Mouse (Mus musculus): ENCODE measurements at regions not wholly inside any gene's neighbourhood (a gene's known extent, or its start where the extent isn't known, plus 50 kb on each side); places are given as distances from the start of the nearest gene placed in this dataset.

DNA sequence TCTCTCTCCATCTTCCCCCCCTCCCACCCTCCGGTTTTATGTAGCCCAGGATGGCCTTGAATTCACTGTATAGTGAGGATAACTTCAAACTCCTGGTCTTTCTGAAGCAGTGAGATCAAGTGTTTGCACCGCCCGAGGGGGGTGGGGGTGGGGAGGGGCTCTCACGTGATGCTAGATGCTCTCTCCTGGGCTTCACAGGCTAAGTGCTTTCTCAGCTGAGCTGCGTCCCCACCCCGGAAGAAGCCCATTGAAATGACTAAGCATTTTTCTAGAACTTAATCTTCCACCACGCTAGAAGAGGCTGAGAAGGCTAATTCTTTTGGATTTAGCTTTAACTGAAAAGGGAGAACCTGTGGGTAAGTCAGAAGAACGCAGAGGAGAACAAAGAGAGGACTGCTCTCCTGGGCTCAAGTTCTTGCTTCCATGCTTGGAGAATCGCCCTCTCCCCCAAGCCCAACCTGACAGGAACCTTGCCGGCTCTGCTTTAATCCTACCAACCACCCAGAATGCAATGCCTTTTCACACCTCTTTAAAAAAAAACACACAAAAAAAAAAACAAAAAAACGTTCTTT lies 79.7 kb downstream of the Bbs10 start:
- H3K4me2 ChIP-seq (replicated peaks; ENCODE audit: low read depth): no peak overlapping the region
- no peaks in the 10 kb centered on the region for H3K36me3 ChIP-seq (ENCODE audit: control insufficient read depth, insufficient read depth, low read length)
- no peaks in the 10 kb centered on the region for H3K4me1 ChIP-seq (replicated peaks; ENCODE audit: control insufficient read depth, insufficient read depth)
- H3K27ac ChIP-seq (replicated peaks): no peak overlapping the region
- no peaks in the 10 kb centered on the region for H3K9me3 ChIP-seq (ENCODE audit: control insufficient read depth, low read length)
- DNase-seq (ENCODE audit: low spot score) (no peak), ATAC-seq (ENCODE audit: low FRiP score, low TSS enrichment) (no peak)
- no peak for TF ChIP-seq EP300 (optimal IDR thresholded peaks at IDR 0.05)
- TF ChIP-seq CTCF (IDR thresholded peaks at IDR 0.05; ENCODE audit: low read depth): no peak
- WGBS: 34% methylated on average over 11 of the region's 11 CpGs
- H3K27me3 ChIP-seq (ENCODE audit: control insufficient read depth, insufficient read depth, low read length): no peaks in the 10 kb centered on the region
- no peak overlapping the region for H3K4me3 ChIP-seq (ENCODE audit: low read depth, low read length)
- H3K9ac ChIP-seq (ENCODE audit: low read length): no peak overlapping the region

DNA sequence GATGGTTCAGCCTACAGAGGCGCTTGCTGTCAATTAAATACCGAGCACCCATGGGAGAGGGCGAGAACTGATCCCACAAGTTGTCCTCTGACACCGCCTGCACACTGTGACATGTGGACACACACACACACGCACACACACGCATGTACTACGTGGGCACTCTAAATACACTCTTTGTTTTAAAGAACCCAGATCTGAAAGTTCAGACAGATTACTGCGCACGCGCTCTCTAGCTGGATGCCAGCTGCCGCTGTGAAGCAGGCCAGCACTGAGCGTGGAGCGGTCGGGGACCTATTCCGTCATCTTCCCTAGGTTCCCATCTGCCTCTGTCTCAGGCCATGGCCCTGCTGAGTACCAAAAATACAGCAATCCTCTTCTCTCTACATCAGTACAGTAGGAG lies 83.2 kb downstream of the Bbs10 start:
- Histone ChIP-seq H3K9me3 (ENCODE audit: control insufficient read depth, low read length) (no peaks in the 10 kb centered on the region), H3K4me1 (replicated peaks; ENCODE audit: control insufficient read depth, insufficient read depth) (no peaks in the 10 kb centered on the region), H3K27ac (replicated peaks) (no peak overlapping the region), H3K36me3 (ENCODE audit: control insufficient read depth, insufficient read depth, low read length) (no peaks in the 10 kb centered on the region), H3K27me3 (ENCODE audit: control insufficient read depth, insufficient read depth, low read length) (no peaks in the 10 kb centered on the region), H3K4me2 (replicated peaks; ENCODE audit: low read depth) (no peak overlapping the region), H3K9ac (ENCODE audit: low read length) (no peak overlapping the region), H3K4me3 (ENCODE audit: low read depth, low read length) (no peak overlapping the region)
- no peak for TF ChIP-seq EP300 (optimal IDR thresholded peaks at IDR 0.05)
- TF ChIP-seq CTCF (IDR thresholded peaks at IDR 0.05; ENCODE audit: low read depth): no peak
- WGBS: 68% methylated on average over 15 of the region's 15 CpGs
- ATAC-seq (ENCODE audit: low FRiP score, low TSS enrichment) (0 out of 2 replicates have a peak, but pooled peaks have one; percentile 26), DNase-seq (ENCODE audit: low spot score) (no peak)

DNA sequence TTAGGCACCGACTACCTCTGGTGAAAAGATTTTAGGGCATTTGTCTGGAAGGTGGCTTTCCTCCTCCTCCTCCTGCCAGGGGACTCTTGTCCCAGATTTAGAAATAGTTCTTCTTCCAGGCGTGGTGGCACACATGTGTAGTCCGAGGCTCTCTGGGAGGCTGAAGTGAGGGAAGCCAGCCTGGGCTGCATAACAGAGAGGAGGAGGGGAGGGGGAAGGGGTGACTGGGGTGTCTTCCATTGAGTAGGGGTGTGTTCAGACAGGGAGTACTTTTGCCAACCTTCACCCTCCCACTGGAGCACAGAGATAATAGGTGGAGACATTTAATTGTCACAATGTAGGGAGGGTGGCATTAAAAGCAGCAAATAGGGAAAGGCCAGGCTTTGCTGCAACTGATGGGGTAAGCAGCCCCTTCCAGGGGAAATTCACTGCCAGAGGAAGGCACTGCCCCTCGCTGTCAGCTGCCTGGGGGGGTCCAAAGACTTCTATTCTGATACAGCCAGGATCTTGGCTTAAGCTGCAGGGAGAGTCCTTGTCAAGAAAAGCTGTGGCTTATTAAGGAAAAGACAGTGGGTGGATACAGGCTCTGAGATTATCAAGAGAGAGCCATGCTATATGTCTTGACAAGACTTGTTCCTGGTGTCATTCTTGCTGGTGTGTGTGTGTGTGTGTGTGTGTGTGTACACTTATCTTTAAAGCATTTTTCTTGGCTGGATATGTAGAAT lies 83.9 kb downstream of the Bbs10 start:
- H3K4me2 ChIP-seq (replicated peaks; ENCODE audit: low read depth): no peak overlapping the region
- no peak overlapping the region for H3K4me3 ChIP-seq (ENCODE audit: low read depth, low read length)
- no peaks in the 10 kb centered on the region for H3K27me3 ChIP-seq (ENCODE audit: control insufficient read depth, insufficient read depth, low read length)
- no peak for DNase-seq (ENCODE audit: low spot score)
- no peak for TF ChIP-seq CTCF (IDR thresholded peaks at IDR 0.05; ENCODE audit: low read depth)
- TF ChIP-seq EP300 (optimal IDR thresholded peaks at IDR 0.05): no peak
- no peaks in the 10 kb centered on the region for H3K9me3 ChIP-seq (ENCODE audit: control insufficient read depth, low read length)
- ATAC-seq (ENCODE audit: low FRiP score, low TSS enrichment): no peak
- H3K36me3 ChIP-seq (ENCODE audit: control insufficient read depth, insufficient read depth, low read length): no peaks in the 10 kb centered on the region
- H3K27ac ChIP-seq (replicated peaks): no peak overlapping the region
- no peaks in the 10 kb centered on the region for H3K4me1 ChIP-seq (replicated peaks; ENCODE audit: control insufficient read depth, insufficient read depth)
- WGBS: 52% methylated on average over 4 of the region's 4 CpGs
- no peak overlapping the region for H3K9ac ChIP-seq (ENCODE audit: low read length)

DNA sequence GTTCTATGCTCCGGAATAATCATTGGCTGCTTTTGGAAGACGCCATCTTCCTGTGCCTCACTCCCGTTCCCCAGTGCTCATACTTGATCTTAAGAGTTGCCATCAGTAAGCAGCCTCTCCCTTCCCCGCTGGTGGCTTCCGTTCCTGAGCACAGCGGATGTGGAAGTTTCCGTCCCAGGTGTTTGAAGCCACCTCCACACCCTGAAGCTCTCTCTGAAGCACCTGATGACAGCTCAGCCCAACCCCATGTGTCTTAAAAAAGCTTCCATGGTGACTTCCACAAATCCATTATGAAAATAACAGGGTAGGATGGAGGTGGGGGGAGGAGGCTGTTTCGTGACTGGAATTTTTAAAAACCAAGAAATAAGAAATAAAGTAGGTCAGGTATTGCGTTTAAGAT lies 87.1 kb downstream of the Bbs10 start:
- no peak for DNase-seq (ENCODE audit: low spot score)
- no peaks in the 10 kb centered on the region for H3K9me3 ChIP-seq (ENCODE audit: control insufficient read depth, low read length)
- H3K4me1 ChIP-seq (replicated peaks; ENCODE audit: control insufficient read depth, insufficient read depth): no peaks in the 10 kb centered on the region
- ATAC-seq (ENCODE audit: low FRiP score, low TSS enrichment): no peak
- no peaks in the 10 kb centered on the region for H3K36me3 ChIP-seq (ENCODE audit: control insufficient read depth, insufficient read depth, low read length)
- H3K9ac ChIP-seq (ENCODE audit: low read length): no peak overlapping the region
- H3K27ac ChIP-seq (replicated peaks): no peak overlapping the region
- H3K4me2 ChIP-seq (replicated peaks; ENCODE audit: low read depth): no peak overlapping the region
- TF ChIP-seq EP300 (optimal IDR thresholded peaks at IDR 0.05): no peak
- TF ChIP-seq CTCF (IDR thresholded peaks at IDR 0.05; ENCODE audit: low read depth): no peak
- H3K27me3 ChIP-seq (ENCODE audit: control insufficient read depth, insufficient read depth, low read length): no peaks in the 10 kb centered on the region
- 83% methylated on average over 9 of the region's 9 CpGs for WGBS
- H3K4me3 ChIP-seq (ENCODE audit: low read depth, low read length): no peak overlapping the region

DNA sequence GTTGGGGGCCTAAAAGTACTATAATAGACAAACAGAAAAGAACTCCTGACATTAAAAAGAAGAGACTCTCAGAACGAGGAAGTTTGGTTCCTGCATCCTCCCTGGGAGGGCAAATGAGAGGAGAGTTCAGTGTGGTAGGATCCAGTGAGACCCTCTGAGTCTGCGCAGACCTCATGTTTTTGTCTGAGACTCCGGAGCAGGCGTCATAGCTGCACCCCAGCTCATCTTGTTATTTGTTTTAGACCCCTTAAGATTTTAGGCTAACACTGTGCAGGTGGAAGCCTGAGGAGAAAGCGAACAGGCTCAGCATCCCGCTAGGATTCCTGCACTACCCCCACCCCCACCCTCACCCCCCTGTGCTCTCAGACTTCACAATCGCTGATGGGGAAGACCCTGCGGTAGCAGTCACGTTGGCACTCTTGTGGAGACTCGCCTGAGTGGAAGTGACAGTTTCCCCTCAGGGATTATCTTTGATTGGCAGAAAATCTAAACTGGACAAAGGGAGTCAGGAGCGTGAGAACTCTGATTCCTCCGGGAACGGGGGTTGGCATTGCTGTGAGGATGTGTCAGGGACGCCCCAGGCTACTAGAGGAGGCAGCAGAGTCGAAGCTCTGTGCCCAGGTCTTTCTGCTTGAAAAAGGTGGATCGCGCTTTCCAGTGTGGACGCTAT lies 85.0 kb upstream of the Nap1l1 start:
- no peaks in the 10 kb centered on the region for H3K27me3 ChIP-seq (ENCODE audit: control insufficient read depth, insufficient read depth, low read length)
- no peaks in the 10 kb centered on the region for H3K9me3 ChIP-seq (ENCODE audit: control insufficient read depth, low read length)
- ATAC-seq (ENCODE audit: low FRiP score, low TSS enrichment): no peak
- no peak overlapping the region for H3K4me2 ChIP-seq (replicated peaks; ENCODE audit: low read depth)
- H3K36me3 ChIP-seq (ENCODE audit: control insufficient read depth, insufficient read depth, low read length): no peaks in the 10 kb centered on the region
- H3K9ac ChIP-seq (ENCODE audit: low read length): no peak overlapping the region
- TF ChIP-seq CTCF (IDR thresholded peaks at IDR 0.05; ENCODE audit: low read depth) (no peak), EP300 (optimal IDR thresholded peaks at IDR 0.05) (no peak)
- no peaks in the 10 kb centered on the region for H3K4me1 ChIP-seq (replicated peaks; ENCODE audit: control insufficient read depth, insufficient read depth)
- 53% methylated on average over 18 of the region's 18 CpGs for WGBS
- no peak overlapping the region for H3K4me3 ChIP-seq (ENCODE audit: low read depth, low read length)
- no peak overlapping the region for H3K27ac ChIP-seq (replicated peaks)
- no peak for DNase-seq (ENCODE audit: low spot score)
